Mouse (Mus musculus) heart, postnatal 14 days (tissue): Measurements from ENCODE around the gene Pdzph1. TPM values are rescaled to one million over a fixed set of nuclear protein-coding genes. Genes with fewer than 3 reads are reported as not detected.

ENCODE experiments used
- DNase-seq, 2 experiments: peaks; one replicate each; pipeline ENCODE4 v3.0.0; 2021 to 2022
- intact Hi-C: fragments of 180-260 bp; cut with DNase I; formaldehyde crosslinking; loops from one replicate; pipeline ENCODE4 v1.15.1; 2025
- long read RNA-seq, 2 experiments: library from polyadenylated mRNA; stranded (forward); transcript quantifications; one replicate each; pipeline ENCODE4 v2.0.0; 2021
- total RNA-seq, 2 experiments: library from RNA; stranded (reverse); gene quantifications; 2 replicates each; pipeline ENCODE4 v1.2.3; 2021

The Pdzph1 gene
- not detected for total RNA-seq
- long read RNA-seq, experiment 1: 0 reads
- long read RNA-seq, experiment 2: 0 reads

DNA sequence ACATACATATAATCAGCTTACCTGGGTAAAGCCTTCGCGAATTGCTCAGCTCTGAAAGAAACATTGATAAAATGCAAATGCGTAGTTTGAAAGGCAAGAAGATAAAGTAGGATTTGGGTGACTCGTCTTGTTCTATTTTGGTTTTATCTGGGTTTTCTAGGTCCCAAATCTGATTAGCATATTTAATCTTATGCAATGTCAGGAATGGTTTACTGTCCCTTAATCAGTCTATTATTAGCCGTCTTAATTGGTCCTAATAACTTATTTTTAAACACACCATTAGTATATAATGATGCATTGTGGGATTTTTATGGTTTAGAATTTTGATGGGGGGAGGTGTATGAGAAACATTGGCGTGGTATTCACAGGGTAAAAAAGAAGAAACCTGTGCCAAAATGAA is at the start of gene Pdzph1:
TSS of gene Pdzph1 (minus strand) at position 101 of the 400 bp plus-strand sequence.
- intact Hi-C loops: no loop called here
- no peak for DNase-seq

DNA sequence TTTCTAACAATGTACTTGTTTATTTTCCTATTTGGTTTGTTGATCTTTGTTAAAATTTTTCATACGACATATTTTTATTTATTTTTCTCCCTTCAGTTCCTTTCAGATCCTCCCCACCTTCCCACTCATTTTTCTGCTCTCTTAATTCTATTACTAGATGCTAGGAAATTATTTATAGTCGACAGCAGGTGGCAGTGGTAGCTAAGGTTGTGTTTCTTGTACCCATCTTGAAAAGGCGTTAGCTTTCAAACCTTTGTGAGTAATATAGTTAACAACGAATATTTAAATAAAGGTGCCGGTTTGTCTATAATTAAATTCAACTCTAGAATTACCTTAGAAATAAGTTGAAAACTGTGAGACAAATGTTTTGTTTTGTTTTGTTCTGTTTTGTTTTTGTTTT is 48.6 kb upstream of the Pdzph1 start:
- DNase-seq: peak in 1 of 2 experiments; percentile 2
- intact Hi-C loops: no loop called here

DNA sequence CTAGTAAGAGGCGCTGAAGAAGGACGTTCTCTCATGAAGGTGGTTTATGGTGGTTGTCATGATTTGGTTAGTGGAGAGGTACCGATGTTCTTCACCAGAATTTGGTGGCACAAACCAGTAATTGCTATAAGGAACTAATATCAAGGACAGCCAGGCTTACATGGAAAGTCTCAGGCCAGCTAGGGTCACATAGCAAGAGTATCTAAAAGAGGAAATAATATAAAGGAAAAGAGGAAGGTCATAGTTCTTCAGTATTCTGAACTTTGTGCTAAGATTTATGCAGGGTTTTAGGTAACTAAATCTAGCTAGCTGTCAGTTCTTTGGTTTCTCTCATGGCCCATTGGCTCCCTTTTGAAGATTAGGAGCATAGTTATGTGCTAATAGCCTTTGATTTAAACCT is 42.3 kb upstream of the Pdzph1 start:
- intact Hi-C loops: no loop called here
- no peak for DNase-seq

DNA sequence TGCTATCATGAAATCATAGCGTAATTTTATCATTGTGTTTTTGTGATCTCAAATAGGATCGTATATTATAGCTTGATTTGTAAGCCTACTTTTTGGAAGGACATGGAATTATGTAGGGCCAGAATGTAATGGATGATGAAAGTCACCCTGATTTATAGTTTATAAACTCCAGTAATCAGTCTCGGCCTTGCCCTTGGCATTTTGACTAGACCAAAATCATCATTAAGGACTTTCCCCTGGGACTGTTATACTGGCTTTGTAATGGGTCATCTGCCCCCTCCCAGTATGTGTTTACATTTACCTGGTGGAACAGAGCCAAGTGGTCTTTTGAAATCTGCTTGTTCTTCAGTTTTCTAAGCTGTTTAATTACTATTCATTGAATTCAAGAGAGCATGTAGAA is 35.2 kb upstream of the Pdzph1 start:
- DNase-seq: no peak
- intact Hi-C loops: no loop called here

DNA sequence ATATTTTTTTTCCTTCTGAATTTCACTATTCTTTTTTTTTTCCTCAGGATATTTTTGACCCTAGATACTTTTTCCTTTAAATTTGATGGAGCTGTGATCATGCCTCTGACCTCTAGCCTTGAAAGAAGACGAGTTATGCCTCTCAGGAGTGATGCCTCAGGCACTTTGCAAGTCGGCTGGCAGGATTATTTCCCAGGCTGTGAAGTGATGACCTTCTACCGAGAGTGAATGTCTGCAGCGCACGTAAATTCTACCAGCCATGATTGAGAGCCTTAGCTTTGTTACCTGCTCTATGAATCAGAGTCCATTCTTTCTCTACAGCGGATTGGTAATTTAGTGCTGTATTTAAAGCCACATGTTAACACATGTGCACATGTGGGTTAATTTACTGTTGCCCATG is 33.3 kb upstream of the Pdzph1 start:
- intact Hi-C loops: no loop called here
- no peak for DNase-seq

DNA sequence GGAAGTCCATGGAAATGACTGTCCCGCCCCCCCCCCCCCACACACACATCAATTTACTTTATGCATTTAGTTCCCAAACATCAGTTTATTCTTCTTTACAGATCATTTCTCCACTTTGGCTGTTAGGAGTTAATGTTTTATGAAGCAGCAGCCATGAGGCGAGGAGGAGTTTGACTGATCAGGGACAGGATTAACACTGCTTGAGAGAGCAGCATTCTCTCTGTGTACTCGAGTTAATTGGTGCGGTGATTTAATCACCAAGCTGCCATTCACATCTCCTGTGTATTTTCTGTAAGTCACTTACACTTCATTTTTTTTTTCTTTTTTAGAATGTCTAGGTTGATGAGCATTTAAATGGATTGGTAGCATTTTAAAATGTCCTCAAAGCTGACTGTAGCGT is 32.8 kb upstream of the Pdzph1 start:
- DNase-seq: no peak
- intact Hi-C loops: no loop called here

DNA sequence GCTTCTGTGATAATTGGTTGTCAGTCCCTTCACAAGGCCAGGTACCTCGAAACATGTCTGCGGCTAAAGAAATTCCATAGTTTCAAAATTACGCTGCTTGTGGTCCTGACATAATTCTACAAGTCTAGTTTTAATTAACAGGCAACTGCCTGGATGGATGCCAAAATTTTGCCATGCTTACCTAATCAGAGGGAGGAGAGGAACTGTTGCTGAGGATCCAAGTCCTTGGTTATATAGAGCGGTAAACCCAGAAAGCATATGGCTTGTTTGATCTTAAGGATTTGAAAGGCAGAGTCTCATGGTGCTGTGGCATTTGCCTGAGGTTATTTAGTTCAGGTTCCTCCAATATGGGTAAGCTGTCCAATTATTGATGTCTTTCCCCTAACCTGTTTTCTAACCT is 27.5 kb upstream of the Pdzph1 start:
- no peak for DNase-seq
- intact Hi-C loops: no loop called here

DNA sequence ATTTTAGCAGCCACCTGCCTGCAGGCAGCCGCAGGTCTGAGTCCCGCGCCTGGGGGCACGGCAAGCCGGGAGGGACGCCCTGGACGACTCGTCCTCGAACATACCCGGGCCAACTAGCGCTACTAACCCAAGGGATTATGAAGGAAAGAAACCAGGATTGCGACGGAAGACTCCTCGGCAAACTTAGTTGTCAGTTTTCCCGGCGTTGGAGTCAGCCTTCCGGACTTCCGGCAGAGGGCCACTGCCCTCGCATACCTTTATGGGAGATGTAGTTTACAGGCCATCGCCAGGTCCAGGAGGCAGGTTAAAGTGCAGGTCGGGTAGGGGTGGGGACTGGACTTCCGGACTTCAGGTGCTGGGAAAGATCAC is 21.9 kb upstream of the Pdzph1 start, which contains the start of gene Nudt12:
TSS of gene Nudt12 (minus strand) at position 282 of the 369 bp plus-strand sequence.
- intact Hi-C loops: no loop called here

DNA sequence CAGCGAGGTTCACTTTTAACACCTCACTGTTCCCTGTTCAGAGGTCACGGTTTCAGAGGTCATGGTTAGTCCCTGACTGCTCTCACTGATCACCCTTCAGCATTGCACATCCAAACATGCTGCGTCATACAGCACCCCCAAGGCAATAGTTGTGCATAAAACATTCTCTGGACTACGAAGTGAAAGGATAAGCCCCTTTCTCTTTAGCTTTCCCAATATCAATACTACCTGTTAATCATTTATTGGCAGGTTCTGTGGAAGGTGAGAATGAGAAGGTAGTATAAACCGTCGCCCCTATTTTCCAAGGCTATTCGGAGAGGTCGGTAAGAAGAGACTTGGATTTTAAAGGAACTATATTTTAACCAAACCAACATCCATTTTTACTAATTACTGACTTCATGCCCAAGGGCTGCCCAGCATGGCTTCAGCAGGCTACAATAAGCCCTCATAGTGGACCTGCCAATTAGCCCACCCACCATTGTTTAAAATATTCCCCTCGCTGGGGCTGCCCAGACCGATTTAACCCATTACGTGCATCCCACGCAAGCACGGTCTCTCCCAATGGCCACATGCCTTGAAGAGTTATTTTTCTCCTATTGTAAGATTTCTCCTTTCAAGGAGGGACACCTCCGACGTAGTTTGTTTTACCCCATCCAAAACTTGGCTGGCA is 21.4 kb upstream of the Pdzph1 start:
- intact Hi-C loops: no loop called here
- no peak for DNase-seq

More for the DNA sequence above, 21.9 kb upstream of the Pdzph1 start, which contains the start of gene Nudt12:
- peak; percentile 58 to 72 for DNase-seq

DNA sequence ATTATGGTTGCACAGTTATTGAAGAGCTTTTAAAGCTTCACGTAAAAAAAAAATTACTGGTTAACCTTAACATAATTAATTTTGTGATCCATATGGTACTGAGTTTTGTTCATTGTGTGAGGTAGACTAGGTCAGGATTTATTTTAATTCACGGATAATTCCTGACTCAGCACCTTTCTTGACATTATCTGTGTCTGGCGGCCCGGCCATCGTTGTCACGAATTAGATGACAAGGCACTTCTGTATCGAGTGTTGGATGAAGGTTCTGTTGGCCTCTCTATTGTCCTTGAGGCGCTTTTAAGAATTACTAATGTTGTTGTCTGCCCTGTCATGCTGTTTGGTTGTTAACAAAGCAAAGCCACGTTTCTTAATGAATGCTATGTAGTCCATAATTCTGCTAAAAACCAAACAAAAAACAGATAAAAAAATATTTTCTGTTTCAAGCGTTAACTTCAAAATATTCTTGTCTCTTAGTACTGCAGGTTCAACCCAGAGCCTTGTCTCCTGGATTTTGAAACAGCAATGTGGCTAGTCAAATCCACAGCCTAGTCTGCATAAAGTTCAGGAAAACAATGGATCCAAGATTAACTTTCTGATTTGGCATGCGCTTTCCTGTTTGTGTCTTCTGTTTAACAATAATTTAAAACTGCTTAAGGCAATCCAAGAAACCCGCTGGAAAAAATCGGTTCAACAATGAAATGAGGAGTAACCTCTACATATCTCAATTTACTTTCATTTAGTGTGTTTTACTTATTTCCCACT is 20.6 kb upstream of the Pdzph1 start:
- intact Hi-C loops: no loop called here
- DNase-seq: no peak

DNA sequence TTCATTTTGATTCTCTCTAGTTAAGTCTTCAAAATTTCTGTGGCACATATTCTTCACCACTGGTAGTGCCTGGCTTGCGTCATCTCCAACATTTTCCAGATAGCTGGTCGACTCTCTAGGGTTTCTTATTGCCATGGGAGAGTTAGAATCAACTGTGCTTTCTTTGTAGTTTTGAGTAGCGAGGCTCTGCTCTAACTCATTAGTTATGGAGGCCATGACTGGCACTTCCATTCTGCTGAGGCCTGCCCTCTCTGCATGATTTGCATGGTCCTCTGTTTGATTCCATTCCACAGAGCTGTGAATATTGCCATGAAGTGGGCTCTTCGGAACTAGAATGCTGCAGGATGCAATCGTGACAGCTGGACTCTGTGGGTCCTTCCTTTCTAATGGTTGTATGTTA is 17.9 kb downstream of the Pdzph1 start:
- no peak for DNase-seq
- intact Hi-C loops: no loop called here

DNA sequence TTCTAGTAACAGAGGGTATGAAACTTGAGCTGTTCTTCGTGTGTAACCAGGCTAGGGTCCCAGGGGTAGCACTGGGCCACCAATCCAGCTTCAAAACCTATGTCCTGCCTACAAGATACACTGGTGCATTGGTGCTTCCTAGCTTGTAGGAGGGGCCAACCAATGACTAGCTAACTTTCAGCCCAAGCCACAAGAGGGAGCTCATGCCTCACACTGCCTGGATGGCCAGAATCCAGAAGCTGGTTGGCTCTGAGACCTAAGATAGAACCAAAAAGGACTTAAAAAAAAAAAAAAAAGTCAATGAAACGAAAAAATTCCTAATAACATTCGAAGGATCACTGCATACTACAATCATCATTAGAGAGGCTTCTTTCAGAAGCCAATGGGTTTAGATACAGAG is 31.3 kb downstream of the Pdzph1 start:
- intact Hi-C loops: no loop called here
- peak; percentile 2 to 16 for DNase-seq

DNA sequence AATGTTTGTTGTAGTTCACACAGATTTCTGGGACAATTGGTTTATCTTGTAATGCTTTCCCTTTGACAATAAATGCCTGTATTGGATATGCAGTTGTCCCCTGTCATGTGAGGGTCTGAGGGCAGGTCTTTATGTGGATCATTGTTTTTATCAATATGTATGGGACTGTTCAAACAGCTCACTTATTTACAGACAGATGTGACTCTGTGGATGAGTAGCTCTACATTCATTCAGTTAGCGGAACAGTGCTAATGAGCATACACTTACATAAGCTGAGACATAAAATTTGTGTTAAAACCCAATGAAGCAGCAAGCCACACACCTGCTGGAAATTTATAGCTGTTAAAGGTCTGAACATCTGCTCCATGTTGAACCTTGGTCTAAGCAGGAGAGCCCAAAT is 34.1 kb downstream of the Pdzph1 start:
- intact Hi-C loops: no loop called here
- no peak for DNase-seq

DNA sequence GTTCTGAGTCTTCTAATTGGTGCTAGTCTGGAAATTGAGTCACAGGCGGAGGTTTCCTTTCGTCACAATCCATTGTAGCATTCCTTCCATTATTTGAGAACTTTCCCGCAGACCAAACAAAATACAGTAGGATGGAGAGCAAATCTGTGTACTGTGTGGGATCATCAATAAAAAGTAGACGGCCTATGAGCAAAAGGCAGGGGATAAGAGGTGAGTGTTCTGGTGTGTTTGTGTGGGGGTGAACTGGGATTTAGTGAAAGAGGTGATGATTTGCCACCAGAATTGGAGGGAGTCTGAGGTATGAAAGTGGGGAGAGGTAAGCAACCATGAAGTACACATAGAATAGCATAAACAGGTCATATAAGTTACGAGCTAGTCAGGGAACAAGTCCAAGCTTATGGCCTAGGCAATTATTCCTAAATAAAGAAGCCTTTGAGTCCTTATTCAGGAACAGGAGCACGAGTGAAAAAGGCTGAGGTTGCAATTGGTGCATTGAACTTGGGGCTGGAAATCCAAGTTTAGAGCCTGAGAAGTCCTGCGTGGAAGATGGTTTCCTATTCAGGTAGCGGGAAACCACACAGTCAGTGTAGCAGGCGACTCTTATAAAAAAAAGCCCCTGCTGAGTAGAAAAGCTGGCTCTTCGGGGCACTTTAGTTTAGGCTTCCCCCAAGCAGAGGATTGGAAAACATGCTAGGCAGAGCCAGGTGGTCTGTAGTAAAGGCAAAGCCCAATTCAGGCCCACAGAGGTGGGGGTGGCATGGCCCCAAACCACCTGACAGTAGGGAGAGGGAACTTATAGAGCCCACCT is 48.0 kb downstream of the Pdzph1 start:
- intact Hi-C loops: no loop called here
- DNase-seq: no peak

DNA sequence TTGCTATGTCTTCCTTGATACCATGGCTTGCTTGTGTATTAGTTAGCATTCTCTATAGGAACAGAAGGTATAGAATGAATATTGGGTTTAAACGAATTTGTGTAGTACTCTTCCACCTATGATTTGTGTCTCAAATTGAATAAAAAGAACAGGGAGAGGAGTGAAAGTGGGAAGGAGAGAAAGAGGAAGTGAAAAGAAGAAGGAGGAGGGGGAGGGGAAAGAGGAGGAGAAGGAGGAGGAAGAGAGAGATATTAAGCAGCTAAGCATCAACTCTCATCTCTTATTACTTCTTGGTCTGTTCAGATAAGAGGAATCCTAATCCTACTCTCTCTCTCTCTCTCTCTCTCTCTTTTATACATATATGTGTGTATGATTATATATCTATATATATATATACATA is 52.6 kb downstream of the Pdzph1 start:
- DNase-seq: no peak
- intact Hi-C loops: no loop called here

DNA sequence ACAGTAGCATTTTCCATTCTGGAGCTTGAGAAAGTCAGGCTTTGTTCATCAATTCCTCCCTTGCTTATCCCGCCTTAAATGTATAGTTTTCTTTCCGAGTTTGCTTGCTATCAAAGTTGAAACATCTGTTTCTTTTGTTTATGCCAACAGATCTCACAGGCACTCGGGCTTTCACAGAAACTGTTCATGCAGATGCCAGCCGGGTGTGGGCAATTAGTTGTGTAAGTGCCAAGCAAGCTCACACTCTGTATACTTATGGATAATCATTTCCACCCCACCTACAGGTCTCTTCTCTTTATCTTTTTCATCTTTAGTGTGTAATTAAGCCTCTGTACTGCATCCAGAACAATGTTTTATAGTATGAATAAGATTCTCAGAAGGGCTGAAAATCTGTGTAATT is 53.6 kb downstream of the Pdzph1 start:
- no peak for DNase-seq
- intact Hi-C loops: no loop called here

DNA sequence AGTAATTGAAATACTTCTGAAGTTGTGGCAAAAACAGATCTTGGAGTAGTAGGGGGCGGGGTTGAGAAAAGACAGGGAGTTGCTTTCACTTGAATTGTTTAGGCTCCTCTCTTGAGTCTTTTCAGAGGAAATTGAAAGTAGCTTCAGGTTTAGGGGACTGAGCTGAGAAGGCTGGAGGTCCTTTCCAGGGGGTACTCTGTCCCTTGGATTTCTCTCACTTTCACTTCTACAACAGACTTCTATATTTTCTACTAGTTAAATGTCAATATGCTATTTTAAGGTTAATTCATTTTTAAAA is 58.2 kb downstream of the Pdzph1 start:
- no peak for DNase-seq
- intact Hi-C loops: no loop called here

DNA sequence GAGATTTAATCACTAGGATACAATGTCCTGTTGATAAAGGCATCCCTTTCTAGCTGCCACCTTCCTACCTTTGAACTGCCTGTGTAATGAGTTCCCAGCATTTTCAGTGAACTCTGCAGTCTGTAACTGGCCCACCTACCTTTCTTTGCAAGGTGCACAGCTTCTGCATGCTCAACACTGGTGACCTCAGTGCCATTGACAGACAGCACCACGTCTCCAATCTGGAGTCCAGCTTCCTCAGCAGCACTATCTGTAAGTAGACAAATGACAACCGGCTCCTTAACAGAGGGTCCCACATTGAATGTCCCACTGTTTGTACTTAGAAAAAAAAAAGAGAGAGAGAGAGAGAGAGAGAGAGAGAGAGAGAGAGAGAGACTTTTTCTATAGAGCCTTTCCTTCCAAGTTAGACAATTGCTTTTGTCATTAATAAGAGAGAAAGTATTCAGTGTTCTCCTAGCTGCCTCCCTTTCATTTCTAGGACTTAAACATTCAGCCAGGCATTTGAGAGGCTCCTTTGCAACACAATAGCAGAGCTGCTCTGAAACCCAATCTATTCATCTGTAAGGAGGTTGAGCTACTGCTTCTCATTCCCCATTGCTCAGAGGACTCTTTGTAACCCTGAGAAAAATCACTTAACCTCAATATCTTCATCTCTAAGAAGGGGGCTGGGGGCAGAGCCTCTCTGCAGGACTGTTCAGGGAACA is 58.7 kb downstream of the Pdzph1 start:
- DNase-seq: no peak
- intact Hi-C loops: no loop called here

DNA sequence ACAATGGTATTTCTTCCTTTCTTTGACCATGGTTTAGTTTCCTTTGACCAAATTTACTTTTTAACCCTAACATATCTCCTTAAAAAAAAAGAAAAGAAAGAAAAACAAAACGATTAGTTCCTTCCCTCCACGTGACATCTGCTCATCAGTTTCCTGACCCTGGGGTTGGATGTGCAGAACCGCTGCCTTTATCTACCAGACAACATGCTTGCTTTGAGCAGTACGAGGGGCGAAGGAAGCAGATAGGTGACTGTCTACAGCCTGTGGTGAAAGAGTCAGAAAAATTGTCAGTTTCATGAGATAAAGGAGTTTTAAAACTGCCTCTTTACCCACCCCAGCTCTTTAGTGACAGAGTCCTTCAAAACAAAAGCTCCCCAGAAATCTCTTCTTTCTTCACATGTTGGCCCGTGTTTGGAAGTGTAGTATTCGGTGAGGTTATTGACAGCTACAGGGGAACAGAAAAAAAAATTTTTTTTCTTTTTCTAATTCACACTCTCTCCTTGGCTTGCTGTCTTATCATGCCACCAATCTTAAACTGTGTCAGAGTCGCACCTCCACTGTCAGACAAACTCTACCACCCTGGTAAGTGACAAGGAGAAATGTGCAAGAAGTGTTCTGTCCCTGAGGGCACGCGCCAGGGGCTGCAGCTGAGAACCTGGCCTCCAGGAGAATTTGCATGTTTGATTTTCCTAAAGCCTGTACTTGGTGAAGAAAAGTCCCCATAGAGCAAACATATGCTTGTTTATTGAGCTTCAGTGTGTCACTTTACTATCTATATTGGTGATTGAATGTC is 66.2 kb downstream of the Pdzph1 start:
- intact Hi-C loops: no loop called here
- DNase-seq: no peak

DNA sequence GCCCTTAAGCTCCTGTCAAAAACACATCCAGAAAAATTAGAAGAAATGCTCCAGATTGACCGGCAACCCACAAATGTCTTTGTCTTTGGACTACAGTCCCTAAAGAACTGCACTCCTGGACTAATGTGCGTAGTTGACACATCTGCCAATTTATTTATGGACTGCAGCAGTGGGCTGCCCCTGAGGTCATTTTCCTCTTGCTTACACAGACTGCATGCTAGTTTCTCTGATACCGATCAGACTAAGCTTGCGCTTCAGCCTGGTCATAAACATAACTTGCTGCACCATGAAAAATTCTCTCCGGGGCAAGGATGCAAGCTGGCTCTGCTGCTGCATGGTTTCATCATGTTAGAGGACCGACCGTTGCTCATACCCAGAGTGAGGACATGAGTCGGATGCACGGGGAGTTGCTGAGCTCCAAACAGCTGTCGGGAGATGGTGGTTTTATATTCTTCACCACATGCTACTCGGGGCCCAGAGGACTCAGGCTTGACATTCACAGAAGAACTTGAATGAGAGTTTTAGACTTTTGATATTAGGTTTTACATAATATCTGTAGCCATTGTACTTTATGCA is 67.2 kb downstream of the Pdzph1 start:
- DNase-seq: no peak
- intact Hi-C loops: no loop called here
